Mouse (Mus musculus): Measurements from ENCODE around the gene Gm10324. TPM values are rescaled to one million over a fixed set of nuclear protein-coding genes. Genes with fewer than 3 reads are reported as not detected.
"Not testable (repeated sequence)": the region's sequence is repeated elsewhere in the genome, so short reads cannot be mapped to it uniquely, and the experiment has no call there.

Gm10324 gene
- not detected in 2 replicates for polyA plus RNA-seq (2015; fragmentation: Nextera tagmentation; extraction: Ambion mirVana)

- not testable (repeated sequence) for H3K27ac ChIP-seq; H3K4me1 ChIP-seq (replicated peaks); H3K4me2 ChIP-seq (replicated peaks); H3K9ac ChIP-seq (replicated peaks); H3K27me3 ChIP-seq; H3K4me3 ChIP-seq (replicated peaks); H3K9me3 ChIP-seq; ATAC-seq; H3K36me3 ChIP-seq
- WGBS, result no CpG with 5 or more reads among the region's 2 CpGs
Observed at GRCm38 (mm10) chr13:66119247-66119646, at the start of gene Gm10324. Gene Gm10324 (plus strand): TSS chr13:66119547.

Other genes with a start within 250 kb of the Gm10324 start
- not detected in 2 replicates for gene Gm10772, start 108.0 kb downstream of the Gm10324 start, polyA plus RNA-seq (2015; fragmentation: Nextera tagmentation; extraction: Ambion mirVana)